ENCODE assay signal across 12 mouse cellular contexts in genomic region chr11:60360631-60361201, GRCm38 (mm10). TPM values are rescaled to one million over a fixed set of nuclear protein-coding genes. Genes with fewer than 3 reads are reported as not detected.
DNase-seq lines count a peak whose midpoint lies in the region; ATAC-seq lines count a peak whose summit lies in the region.
"Had no signal": no experiment of that assay in that cellular context is flagged by ENCODE, and none has a peak within 500 bp of the region (broad histone marks: within the 10 kb centered on the region; RNA-seq: fewer than 3 reads in every experiment).

No protein-coding gene starts in this region.

- no peak overlapping the region for H3K9ac ChIP-seq in kidney, embryonic 15.5 days
- H3K9ac ChIP-seq: hindbrain, embryonic 14.5 days; liver, postnatal 0 days had no signal

- no peak overlapping the region for H3K27ac ChIP-seq in kidney, embryonic 15.5 days
- H3K27ac ChIP-seq: hindbrain, embryonic 14.5 days had no signal

- H3K27me3 ChIP-seq in kidney, embryonic 15.5 days = no peaks in the 10 kb centered on the region

- H3K4me1 ChIP-seq in kidney, embryonic 15.5 days = peaks cover 19% of the 10 kb centered on the region

- peak; percentile 22 for DNase-seq in kidney, adult 18-20 months
- DNase-seq in heart, adult 8-10 months (ENCODE audit: low spot score) = peak; percentile 69
- DNase-seq in heart, postnatal 25 days (ENCODE audit: low spot score) = peak; percentile 26
- peak; percentile 56 for DNase-seq in lung, postnatal 25 days (ENCODE audit: low spot score)
- no peak for DNase-seq in gastrocnemius, adult 8-10 months (ENCODE audit: low spot score in 2 of 2)
- DNase-seq: liver, postnatal 0 days; right cerebral cortex, adult 18-20 months had no signal

- 80% methylated on average over 5 of the region's 5 CpGs for WGBS in kidney, embryonic 15.5 days

- H3K9me3 ChIP-seq in kidney, embryonic 15.5 days (replicated peaks) = no peaks in the 10 kb centered on the region

- no peak overlapping the region for H3K4me2 ChIP-seq in kidney, embryonic 15.5 days
- H3K4me2 ChIP-seq: hindbrain, embryonic 14.5 days had no signal

- H3K36me3 ChIP-seq in kidney, embryonic 15.5 days = no peaks in the 10 kb centered on the region

- H3K4me3 ChIP-seq in kidney, embryonic 15.5 days (replicated peaks) = no peak overlapping the region

- ATAC-seq in kidney, embryonic 15.5 days (replicated peaks; ENCODE audit: low FRiP score) = no peak
- no peak for ATAC-seq in frontal cortex, adult (ENCODE audit: low TSS enrichment)
- ATAC-seq: activated CD4-positive, CD25-positive, alpha-beta regulatory T cell, adult 4 months; forebrain, embryonic 14.5 days; liver, postnatal 0 days had no signal

- intact Hi-C loops in heart, postnatal 25 days (cut with DNase I) = no loop called here

RNA-seq across cellular contexts. Expression of gene Drc3, which starts 7.6 kb away (rescaled TPM):
- 1.7 and 2.6 TPM in 2 replicates for polyA plus RNA-seq in kidney, embryonic 15.5 days (2015; fragmentation: Nextera tagmentation; extraction: Ambion mirVana)
- 1 to 10 TPM; 2.3 to 3.4 (median 2.7) TPM for total RNA-seq in heart, adult 8-10 months (2022)
- total RNA-seq in heart, postnatal 25 days (2021) = 1 to 10 TPM; 2.1 TPM
- 1 to 10 TPM; 1.1 to 1.4 (median 1.1) TPM for total RNA-seq in gastrocnemius, adult 8-10 months (2022)

RNA-seq across cellular contexts. Expression of gene Tom1l2, which starts 8.0 kb away (rescaled TPM):
- 27.1 and 33.1 TPM in 2 replicates for polyA plus RNA-seq in kidney, embryonic 15.5 days (2015; fragmentation: Nextera tagmentation; extraction: Ambion mirVana)
- 100 to 1,000 TPM; 121 to 134 (median 127) TPM for total RNA-seq in heart, adult 8-10 months (2022)
- 100 to 1,000 TPM in 1 of 2 experiments, 10 to 100 TPM in 1; 98.9 to 110 TPM for total RNA-seq in heart, postnatal 25 days (2021)
- 10 to 100 TPM; 61.0 to 68.8 (median 65.7) TPM for total RNA-seq in gastrocnemius, adult 8-10 months (2022)

RNA-seq across cellular contexts. Expression of gene Gid4, which starts 56.2 kb away (rescaled TPM):
- polyA plus RNA-seq in kidney, embryonic 15.5 days (2015; fragmentation: Nextera tagmentation; extraction: Ambion mirVana) = 25.0 and 27.1 TPM in 2 replicates
- 10 to 100 TPM; 46.3 to 52.1 (median 49.5) TPM for total RNA-seq in heart, adult 8-10 months (2022)
- total RNA-seq in heart, postnatal 25 days (2021) = 10 to 100 TPM; 44.3 to 47.6 TPM
- 10 to 100 TPM; 72.7 to 86.1 (median 75.5) TPM for total RNA-seq in gastrocnemius, adult 8-10 months (2022)

RNA-seq across cellular contexts. Expression of gene Atpaf2, which starts 57.5 kb away (rescaled TPM):
- 53.6 and 55.3 TPM in 2 replicates for polyA plus RNA-seq in kidney, embryonic 15.5 days (2015; fragmentation: Nextera tagmentation; extraction: Ambion mirVana)
- total RNA-seq in heart, adult 8-10 months (2022) = 10 to 100 TPM; 41.7 to 49.1 (median 43.6) TPM
- total RNA-seq in heart, postnatal 25 days (2021) = 10 to 100 TPM; 44.5 to 49.9 TPM
- 10 to 100 TPM; 28.9 to 30.7 (median 30.6) TPM for total RNA-seq in gastrocnemius, adult 8-10 months (2022)

Comparison
In these comparisons a context has a peak if more than half of its experiments do, and no peak if none do; other contexts are left out.
1. DNase-seq: peak in kidney, adult 18-20 months (single experiment), heart, adult 8-10 months (single experiment), heart, postnatal 25 days (single experiment) and lung, postnatal 25 days (single experiment); none in gastrocnemius, adult 8-10 months (0 of 2).